Mouse (Mus musculus) ES-E14 (cell line): ENCODE measurements around the gene Slc5a5.

Source experiments
- CHD2 ChIP-seq: IDR thresholded peaks from 2 replicates; pipeline ENCODE4 v1.6.1; 2014; ENCODE audit warnings: mild to moderate bottlenecking, low read depth, low read length, inconsistent platforms
- HCFC1 ChIP-seq: IDR thresholded peaks from 2 replicates; pipeline ENCODE4 v1.6.1; 2012; ENCODE audit warnings: low read length, inconsistent platforms, borderline replicate concordance; ENCODE audit not compliant: insufficient read depth
- MAFK ChIP-seq: IDR thresholded peaks from 2 replicates; pipeline ENCODE4 v1.6.1; 2014; ENCODE audit warnings: mild to moderate bottlenecking, low read depth, low read length, inconsistent platforms; ENCODE audit not compliant: insufficient read depth
- ZC3H11A ChIP-seq: IDR thresholded peaks from 2 replicates; pipeline ENCODE4 v1.6.1; 2012; ENCODE audit warnings: low read depth, mild to moderate bottlenecking, inconsistent platforms, low read length, borderline replicate concordance

DNA sequence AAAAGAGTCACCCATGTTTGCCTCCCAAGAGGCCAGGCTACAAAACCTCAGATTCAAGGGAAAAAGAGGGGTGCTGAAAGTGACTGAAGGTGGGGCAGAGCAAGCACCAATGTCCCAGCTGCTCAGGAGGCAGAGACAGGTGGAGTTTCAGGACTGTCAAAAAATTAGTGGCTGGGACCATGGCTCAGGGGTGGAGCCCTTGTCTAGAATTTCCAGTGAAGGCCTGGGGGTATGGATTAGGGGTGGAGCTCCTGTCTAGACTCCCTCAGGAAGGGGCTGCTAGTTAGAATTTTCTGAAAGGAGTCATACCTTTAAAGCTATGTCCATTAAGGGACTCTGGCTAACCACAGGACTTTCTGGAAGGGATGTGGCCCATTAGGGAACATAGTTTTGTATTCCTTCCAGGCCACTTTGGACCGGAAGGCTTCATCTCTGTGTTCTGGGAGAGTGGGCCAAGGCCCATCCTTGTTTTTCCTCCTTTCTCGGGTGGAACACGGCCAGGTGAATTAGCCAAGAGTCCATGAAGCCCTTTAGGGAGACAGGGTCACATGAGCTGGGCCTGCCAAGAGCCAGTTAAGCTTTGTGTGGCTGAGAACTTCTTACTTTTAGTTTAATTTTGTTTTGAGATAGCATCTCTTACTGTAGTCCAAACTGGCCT, 43.1 kb downstream of the Slc5a5 start:
- TF ChIP-seq CHD2 (no peak), ZC3H11A (no peak), MAFK (no peak), HCFC1 (no peak)
